Mouse (Mus musculus) thymus, postnatal 14 days (tissue): ENCODE results near the gene Muc3.
"Not testable (repeated sequence)": the region's sequence is repeated elsewhere in the genome, so short reads cannot be mapped to it uniquely, and the experiment has no call there.

Experiments used
- DNase-seq: peaks from one replicate; pipeline ENCODE4 v3.0.0; 2021

Muc3 gene

DNA sequence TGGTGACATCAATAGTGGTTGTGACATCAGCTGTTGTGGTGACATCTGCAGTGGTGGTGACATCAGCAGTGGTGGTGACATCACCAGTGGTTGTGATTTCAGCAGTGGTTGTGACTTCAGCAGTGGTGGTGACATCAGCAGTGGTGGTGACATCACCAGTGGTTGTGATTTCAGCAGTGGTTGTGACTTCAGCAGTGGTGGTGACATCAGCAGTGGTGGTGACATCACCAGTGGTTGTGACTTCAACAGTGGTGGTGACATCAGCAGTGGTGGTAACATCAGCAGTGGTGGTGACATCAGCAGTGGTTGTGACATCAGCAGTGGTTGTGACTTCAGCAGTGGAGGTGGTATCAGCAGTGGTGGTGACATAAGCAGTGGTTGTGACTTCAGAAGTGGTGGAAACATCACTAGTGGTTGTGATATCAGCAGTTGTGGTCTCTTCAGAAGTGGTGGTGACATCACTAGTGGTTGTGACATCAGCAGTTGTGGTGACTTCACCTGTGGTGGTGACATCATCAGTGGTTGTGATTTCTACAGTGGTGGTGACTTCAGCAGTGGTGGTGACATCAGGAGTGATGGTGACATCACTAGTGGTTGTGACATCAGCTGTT lies at the start of gene Muc3:
Gene Muc3 (minus strand): TSS at position 51 of the 611 bp plus-strand sequence.
- not testable (repeated sequence) for DNase-seq

DNA sequence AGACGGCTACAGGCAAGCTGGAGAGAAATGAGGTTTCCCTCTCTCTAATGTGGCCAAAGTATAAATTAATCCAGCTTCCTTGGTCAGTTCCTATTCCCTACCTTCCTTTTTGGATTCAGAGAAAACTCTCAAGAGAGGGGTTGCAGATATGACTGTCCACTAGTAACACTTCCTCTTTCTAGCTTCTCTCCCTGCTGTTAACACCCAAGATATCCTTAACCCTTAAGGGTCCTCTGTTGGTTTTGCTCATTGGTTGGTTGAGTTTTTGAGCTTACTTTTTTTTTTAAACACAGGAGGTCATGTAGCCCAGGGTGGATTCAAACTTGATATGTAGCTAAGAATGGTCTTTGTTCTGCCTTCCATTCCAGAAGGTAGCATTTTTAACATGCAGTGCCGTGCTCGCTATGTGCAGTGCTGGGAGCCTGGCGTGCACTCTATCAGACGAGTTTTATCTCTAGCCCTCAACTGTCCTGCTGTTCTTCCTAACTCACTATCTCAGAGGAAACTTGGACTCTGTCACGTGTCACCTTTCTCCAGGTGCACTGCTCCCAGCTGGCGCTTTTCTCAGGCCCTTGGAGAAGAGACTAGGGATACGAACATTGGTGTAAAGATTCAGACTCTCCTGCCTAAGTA lies 45.5 kb upstream of the Muc3 start:
- no peak for DNase-seq

DNA sequence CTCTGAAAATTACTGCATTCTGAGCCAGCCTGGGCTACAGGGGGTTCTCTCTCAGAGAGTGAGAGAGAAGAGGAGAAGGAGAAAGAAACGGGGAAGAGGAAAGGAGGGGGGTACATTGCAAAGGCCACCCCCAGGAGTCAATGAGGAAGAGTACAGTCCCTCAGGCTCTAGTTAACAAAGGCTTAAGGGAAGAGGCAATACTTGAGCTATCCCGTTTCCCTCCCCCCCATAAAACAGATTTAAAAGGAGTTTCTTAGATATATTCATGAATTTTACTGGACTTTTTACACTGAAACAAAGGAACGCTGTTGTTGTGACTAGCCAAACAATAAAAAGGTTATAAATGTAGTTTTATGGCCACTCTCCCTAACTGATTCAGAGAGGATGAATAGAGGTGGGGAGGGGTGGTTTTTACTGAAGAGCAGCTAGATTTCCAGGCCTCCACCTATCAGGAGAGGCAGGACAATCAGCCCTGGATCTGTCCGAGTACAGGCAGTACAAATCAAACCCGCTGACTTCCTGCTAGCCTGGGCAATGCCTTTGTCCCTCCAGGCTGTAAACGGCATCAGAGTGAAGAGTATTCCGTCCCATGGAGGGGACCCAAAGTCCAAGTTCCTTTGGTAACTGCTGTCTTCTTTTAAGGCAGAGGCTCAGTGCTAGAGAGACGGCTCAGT lies 44.3 kb upstream of the Muc3 start:
- no peak for DNase-seq

DNA sequence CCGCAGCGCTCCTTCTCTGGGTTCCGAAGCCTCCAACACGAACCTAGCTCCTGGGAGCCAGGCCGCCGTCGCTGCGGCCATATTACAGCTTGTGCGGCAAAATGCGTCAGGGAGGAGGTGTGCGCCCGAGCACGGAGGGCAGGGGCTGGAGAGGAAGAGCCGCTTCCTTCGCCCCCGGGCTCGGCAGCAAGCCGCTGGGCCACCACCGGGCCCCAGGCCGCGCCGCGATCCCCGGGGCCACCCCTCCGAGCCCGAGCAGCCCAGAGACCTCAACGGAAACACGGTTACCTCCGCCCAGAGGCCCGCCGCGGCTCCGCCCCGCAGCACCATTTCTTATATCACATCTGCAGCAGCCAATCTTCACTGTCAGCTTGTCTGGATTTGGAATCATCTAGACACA lies 40.2 kb upstream of the Muc3 start:
- DNase-seq: peak; percentile 75

DNA sequence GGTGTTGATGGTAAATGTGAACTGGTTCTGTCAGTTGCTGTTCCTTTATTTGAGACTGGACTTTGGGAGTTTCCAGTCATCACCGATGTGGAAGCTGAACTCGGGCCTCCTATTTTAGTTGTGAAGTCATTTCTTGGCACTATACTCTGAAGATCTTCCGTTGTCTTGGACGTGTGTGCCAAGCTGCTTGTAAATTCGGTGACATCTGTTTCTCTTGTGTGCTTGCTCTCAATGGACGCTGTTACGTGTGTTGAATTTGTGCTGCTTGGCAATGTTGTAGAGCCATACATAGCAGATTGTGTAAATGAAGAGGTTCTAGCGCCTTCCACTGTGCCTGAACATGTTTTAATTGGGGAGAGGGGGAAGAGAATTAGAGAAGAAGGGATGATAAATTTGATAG lies 36.2 kb upstream of the Muc3 start:
- DNase-seq: no peak

DNA sequence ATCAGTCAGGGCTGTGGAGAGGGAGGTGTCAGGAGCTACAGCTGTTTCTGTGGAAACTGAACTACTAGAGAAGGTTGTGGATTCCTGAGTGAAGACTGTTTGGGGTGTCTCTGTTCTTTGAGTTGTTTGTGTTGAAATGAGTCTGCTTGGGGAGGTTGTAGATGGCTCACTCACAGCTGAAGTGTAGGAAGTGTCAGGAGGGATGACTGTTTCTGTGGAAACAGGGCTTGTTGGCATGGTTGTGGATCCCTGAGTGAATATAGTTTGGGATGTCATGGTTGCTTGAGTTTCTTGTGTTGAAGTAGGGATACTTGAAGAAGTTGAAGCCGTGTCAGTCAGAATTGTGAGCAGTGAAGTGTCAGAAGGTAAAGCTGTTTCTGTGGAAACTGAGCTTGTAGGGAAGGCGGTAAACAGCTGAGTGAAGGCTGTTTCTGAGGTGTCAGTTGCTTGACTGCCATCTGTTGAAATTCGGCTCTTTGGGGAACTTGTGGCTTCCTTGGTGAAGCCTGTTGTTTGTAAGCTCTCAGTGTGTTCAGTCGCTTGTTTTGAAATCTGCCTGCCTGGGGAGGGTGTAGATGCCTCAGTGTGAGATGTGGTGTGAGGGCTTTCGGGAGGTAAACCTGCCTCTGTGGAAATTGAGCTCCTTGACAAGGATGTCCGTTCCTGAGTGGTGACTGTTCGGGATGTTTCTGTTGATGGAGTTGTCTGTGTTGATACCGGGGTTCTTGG lies 30.7 kb upstream of the Muc3 start:
- peak; percentile 45 for DNase-seq

DNA sequence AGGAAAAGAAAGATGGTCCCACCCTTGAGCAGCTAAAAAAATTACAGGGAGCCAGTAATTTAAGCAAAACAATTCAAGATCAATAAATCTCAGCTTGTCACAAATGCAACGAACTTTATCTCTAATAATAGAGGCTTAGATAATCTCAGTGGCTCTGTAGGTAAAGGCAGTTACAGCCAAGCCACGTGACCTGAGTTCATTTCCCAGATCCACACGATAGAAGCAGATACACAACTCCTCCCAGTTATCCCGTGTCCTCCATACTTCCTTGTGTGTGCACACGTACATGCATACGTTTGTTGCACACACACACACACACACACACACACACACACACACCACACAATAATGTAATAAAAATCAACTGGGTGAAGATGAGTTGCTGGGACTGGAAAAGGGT lies 24.8 kb upstream of the Muc3 start:
- no peak for DNase-seq

DNA sequence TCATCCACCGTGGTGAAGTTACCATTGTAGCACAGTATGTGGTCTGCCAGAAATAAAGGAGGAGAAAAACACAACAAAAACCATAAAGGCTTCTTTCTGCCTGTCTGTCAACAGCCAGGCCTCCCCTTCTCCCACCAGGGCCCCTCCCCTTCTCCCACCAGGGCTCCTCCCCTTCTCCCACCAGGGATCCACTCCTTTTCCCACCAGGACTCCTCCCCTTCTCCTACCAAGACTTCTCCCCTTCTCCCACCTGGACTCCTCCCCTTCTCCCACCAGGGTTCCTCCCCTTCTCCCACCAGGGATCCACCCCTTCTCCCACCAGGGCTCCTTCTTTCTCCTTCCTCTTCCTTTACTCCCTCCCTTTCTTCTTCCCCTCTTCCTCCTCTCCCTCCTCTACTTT lies 23.5 kb upstream of the Muc3 start:
- no peak for DNase-seq

DNA sequence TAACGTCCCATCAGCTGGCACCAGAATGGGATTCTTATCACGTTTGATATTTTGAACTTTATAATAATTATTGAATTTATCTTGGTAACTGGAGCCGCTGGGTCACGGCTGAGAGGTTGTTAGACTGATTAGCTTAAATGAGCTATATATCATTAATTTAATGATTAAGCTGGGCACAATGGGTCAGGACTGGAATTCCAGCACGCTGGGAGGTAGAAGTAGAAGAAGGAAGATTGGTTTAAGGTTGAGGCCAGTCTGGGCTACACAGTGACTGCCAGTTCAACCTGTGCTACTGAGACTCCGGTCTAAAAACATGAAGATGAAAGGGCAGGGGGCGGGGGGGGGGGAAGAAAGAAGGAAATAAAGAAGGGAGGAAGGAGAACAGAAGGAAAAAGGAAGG lies 22.4 kb upstream of the Muc3 start:
- DNase-seq: no peak

DNA sequence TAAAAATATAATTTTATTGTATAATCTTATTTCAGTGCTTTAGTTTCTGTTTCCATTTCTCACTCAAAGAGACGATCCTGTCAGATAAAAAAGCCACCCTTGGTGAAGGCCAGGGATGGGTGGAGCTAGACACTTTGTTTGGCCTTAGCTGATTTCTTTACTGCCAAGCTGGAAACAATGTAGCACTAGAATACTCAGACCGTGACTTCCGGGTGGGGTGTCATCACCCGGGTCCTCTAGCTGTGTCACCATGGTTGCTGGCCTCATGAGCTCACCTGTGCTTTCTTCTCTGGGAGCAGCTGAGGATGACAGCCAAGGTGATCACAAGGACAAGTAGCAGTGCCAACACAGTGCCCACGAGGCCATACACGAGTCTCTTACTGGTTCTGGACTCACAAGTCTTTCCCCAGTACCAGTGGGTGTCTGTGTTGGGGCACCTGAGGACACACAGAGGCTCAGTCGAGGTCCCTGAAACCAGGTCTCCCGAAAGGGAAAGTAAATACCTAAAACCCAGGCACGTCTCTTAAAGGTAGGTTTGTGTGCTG lies 21.8 kb upstream of the Muc3 start:
- DNase-seq: no peak

DNA sequence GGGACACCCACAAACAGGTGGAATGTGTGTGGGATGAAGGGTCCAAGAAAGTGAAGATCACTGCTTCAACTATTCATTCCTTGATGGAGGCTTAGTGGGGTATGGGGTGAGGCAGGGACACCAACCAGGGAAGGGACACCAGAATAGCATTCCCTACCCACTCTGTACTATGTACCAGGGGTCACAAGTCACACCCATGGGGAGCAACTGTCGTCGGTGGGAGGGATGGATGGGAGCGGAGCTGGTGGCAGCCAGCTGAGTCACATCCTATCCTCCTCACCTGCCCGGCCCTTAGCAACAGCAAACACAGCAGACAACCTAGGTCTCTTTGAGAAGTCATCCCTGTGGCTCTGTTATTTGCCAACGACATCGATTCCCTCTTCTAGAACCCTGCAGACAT lies 18.4 kb upstream of the Muc3 start:
- DNase-seq: no peak

DNA sequence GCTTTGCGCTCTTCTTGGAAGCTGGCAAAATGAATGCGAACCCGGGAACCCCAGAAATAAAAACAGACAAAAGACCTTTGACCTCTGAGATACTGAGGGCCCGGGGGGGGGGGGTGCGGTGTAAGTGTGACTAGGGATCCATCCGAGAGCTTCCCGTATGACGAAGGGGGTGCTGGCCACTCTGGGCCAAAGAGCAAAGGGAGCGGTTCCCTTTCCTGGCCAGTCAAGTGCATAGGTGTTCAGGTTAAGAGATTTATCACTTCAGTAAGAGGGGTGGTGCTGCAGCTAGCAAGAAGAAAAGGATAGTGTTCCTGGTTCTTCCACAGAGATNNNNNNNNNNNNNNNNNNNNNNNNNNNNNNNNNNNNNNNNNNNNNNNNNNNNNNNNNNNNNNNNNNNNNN lies 16.9 kb upstream of the Muc3 start:
- no peak for DNase-seq

DNA sequence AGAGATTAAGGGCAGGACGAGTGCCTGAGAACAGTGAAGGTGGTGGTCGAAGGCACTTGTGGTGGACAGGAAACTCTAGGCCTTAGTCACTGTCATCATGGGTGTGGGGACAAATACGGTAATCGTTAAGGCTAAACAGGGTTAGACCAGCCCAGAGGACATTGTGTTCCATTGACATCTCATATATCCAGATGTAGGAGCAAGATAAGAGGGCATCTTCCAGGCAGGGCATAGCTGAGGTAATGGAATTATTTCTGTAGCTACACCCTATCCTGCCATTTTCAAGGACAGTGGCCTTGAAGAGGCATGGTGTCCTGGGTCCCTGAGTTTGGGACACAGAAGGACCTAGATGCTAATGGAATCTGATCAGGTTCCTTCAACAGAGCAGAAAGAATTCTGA lies 12.7 kb upstream of the Muc3 start:
- DNase-seq: no peak

DNA sequence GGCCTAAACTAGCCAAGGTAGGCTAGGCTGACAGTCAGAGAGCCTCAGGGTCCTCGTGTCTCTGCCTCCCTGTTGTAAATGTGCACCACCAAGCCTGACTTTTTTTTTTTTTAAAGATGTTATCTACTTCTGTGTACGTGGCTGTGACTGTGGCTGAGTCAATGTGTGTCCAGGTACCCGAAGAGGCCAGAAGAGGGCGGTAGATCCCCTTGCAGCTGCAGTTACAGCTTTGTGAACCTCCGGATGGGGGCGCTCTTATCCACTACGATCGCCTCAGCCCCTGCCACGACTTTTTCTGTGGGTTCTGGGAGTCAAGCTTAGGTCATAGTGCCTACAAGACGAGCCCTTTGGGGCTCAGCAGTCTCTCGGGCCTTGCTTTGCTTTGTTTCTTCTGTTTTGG lies 10.3 kb upstream of the Muc3 start:
- DNase-seq: peak; percentile 91

DNA sequence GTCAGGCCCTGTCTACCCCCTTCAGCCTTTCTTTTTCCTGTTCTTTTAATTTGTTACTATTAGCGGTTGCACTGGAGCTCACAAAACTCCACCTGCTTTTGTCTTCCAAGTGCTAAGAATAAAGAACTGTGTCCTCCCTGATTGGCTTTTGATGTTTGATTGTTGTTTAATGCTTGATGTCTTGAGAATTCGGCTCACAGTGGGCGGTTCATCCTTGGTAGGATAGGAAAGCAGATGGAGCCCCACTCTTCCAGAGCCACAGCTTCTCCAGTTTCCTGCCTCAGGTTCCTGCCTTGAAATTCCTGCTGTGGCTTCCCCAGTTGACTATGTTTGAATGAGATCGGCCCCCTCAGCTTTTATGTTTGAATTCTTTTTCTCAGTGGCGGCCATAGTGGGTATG lies 4.2 kb upstream of the Muc3 start:
- no peak for DNase-seq

DNA sequence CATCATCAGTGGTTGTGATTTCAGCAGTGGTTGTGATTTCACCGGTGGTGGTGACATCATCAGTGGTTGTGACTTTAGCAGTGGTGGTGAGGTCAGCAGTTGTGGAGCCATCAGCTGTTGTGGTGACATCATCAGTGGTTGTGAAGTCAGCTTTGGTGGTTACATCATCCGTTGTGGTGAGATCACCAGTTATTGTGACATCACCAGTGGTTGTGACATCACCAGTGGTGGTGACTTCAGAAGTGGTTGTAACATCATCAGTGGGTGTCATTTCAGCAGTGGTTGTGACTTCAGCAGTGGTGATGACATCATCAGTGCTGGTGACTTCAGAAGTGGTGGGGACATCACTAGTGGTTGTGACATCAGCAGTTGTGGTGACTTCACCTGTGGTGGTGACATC lies 3.5 kb upstream of the Muc3 start:
- DNase-seq: no peak

DNA sequence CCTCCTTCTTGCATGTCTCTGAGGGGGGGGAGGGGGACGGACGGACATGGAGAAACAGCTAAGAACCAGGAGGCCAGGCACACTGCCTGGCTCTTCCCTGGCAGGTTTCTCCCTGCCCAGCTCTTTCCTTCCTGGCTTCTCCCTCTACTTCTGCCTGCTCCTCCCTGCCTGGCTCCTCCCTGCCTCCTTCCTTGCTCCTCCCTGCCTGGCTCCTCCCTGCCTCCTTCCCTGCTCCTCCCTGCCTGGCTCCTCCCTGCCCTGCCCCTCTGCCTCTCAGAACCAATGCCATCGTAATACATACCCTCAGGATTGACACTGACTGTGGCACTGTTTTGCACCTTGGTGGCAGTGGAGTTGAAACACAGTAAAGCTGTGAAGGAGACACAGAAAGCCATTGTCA lies 8.3 kb downstream of the Muc3 start:
- no peak for DNase-seq

DNA sequence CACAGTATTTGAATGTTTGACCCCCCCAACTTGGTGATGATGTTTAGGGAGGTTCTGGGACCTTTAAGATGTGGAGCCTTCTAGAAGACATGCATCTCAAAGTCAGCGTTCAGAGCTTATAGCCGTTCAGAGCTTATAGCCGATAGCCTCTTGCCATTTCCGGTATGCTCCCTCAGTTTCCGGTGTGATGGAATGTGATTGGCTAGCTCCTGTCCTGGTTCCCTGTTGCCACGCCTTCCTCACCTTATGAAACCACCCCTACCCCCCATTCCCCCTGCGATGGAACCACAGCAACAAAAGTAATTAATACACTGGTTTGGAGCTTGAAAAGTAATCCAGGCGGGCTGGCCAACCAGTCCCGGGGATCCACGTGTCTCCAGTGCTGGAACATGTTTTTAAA lies 10.1 kb downstream of the Muc3 start:
- DNase-seq: no peak

DNA sequence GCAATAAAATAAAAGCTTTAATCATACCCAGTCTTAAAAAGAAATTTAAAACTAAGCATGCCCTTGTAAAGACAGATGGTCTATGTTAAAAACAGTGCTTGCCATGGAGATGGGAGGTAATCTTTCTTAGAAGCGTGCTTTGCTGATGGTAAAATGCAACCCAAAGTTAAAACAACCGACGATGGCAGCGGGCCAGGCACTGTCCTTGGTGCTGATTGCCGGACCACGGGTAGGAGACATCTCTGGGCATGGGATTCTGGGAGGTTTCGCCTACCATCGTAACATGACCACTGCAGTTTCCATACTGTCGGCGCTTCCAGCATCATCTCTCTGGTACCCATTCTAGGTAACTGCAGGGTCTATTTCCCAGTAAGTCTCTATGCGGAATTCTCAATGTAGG lies 14.2 kb downstream of the Muc3 start:
- no peak for DNase-seq

DNA sequence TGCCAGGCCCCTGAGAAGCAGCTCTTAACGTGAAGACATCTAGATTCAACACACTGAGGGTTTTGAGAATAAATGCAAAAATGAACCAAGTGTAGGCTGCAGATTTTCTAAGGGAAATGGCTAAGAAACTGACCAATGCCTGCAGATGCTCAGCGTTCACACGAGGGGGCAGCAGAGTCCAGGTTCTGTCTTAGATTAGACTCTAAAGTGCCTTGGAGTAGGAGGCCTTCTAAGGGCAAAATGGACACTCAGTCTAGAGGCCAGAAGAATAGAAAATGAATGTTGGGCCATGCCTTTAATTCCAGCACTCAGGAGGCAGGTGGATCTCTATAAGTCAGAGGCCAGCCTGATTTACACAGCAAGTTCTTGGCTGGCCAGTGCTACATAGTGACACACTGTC lies 17.6 kb downstream of the Muc3 start:
- peak; percentile 56 for DNase-seq

DNA sequence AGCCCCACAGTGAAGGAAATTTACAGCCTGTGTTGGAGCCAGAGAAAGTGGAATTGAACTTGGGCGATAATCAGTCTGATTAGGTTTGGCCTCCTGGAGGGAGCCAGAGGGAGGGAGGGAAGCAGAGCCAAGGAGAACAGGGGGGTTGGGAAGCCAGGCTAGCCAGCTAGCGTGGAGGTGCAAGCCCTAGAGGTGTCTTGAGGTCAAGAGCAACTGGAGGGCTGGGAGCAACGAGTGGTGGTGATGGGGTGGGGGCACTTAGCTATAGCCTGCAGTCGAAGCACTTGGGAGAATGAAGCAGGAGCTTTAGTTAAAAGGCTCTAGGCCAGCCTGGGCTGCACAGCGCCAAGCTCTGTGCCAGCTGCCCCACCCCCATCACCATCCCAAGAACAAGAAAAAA lies 19.8 kb downstream of the Muc3 start:
- DNase-seq: no peak

DNA sequence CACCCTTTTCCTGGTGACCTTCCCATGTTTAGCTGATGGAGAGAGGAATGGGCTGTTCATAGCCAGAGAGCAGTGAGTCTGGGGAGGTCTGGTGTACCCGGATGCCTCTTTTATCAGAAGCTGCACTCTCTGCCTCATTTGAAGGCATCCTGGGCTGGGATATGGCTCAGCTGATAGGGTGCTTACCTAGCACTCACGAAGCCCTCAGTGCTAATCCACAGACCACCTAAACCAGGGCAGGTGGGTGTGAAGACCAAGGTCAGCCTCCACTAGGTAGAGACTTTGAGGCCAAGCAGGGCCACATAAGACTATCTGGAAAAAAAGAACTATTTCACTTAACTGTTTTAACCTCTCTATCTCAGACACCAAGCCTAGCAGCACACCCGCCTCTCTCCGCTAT lies 25.6 kb downstream of the Muc3 start:
- DNase-seq: no peak

DNA sequence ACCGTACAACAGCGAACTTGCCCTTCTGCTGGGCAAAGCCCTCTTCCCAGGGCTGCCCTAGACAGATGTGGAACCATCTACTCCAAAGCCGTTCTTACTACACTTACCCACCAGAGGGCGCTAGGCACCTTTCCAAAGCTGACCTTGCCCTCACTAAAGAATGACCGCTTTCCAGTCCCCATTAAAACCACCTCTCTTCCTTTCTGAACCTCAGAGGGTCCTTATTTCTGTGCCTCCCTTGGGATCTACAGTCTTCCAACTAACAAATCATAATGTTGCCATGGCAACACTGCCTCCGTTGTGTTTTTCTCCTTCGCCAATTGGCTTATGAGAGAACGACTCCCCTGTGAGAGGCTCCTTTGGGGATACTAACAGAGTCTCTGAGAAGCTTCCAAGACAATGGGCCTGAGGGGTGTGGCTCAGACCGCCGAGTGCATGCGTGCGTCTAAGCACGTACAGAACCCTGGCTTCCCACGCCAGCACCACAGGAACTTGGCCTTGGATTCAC lies 26.4 kb downstream of the Muc3 start:
- peak; percentile 77 for DNase-seq

DNA sequence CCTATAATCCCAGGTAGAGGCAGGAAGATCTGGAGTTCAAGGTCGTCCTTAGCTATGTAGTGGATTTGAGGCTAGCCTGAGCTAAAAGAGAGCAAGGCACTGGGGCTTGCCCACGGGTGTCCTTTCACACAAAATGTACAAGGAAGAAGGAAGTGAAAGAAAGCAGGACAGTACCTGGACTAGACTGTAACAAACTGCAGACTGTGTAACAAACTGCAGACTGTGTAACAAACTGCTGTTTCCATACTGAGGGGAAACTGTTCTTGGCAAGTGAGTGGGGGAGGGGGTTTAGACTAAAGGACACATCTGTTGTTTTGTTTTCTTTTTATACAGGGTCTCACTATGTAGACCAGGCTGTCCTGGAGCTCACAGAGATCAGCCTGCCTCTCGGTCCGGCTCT lies 27.8 kb downstream of the Muc3 start:
- no peak for DNase-seq
